Mouse (Mus musculus) neural tube, embryonic 11.5 days (tissue): Measurements from ENCODE around the gene Glis3. TPM values are rescaled to one million over a fixed set of nuclear protein-coding genes. Genes with fewer than 3 reads are reported as not detected.

Experiments
- ATAC-seq: fragments of 200-750 bp; cut with Nextera tagmentation; 2 replicates; pipeline ENCODE4 v1.8.0; 2017; ENCODE audit warnings: moderate number of reproducible peaks, mild to moderate bottlenecking, moderate TSS enrichment, moderate library complexity; ENCODE audit not compliant: insufficient read depth, low FRiP score, low TSS enrichment
- DNase-seq: peaks from one replicate; pipeline ENCODE4 v3.0.0-alpha.2; 2015; ENCODE audit warnings: low spot score
- H3K27ac ChIP-seq: fragments of 300-500 bp; sonication (generic); 2 replicates; pipeline ENCODE4 v1.5.1; 2014; ENCODE audit warnings: low read depth, mild to moderate bottlenecking, low read length
- H3K27me3 ChIP-seq: fragments of 300-500 bp; sonication (generic); 2 replicates; pipeline ENCODE4 v1.6.1; 2014; ENCODE audit warnings: mild to moderate bottlenecking, low read length, mixed read lengths; ENCODE audit not compliant: control insufficient read depth, insufficient read depth
- H3K36me3 ChIP-seq: fragments of 300-500 bp; sonication (generic); 2 replicates; pipeline ENCODE4 v1.6.1; 2014; ENCODE audit warnings: mild to moderate bottlenecking, low read length, moderate library complexity, mixed read lengths; ENCODE audit not compliant: control insufficient read depth, insufficient read depth
- H3K4me1 ChIP-seq: fragments of 300-500 bp; sonication (generic); 2 replicates; pipeline ENCODE4 v1.6.1; 2014; ENCODE audit warnings: low read length, mixed read lengths; ENCODE audit not compliant: control insufficient read depth, insufficient read depth
- H3K4me2 ChIP-seq: fragments of 300-500 bp; sonication (generic); 2 replicates; pipeline ENCODE4 v1.6.1; 2014; ENCODE audit warnings: low read depth, mild to moderate bottlenecking, moderate library complexity
- H3K4me3 ChIP-seq: fragments of 300-500 bp; sonication (generic); 2 replicates; pipeline ENCODE4 v1.5.1; 2014; ENCODE audit warnings: low read depth, low read length
- H3K9ac ChIP-seq: fragments of 300-500 bp; sonication (generic); 2 replicates; pipeline ENCODE4 v1.6.1; 2014; ENCODE audit warnings: mild to moderate bottlenecking, low read length
- H3K9me3 ChIP-seq: fragments of 300-500 bp; sonication (generic); 2 replicates; pipeline ENCODE4 v1.6.1; 2016; ENCODE audit warnings: low read length; ENCODE audit not compliant: control insufficient read depth
- WGBS: fragments of 180-500 bp; shearing (Covaris S2); extraction: QIAGEN DNeasy Blood & Tissue Kit; methylation state at CpG from one replicate; pipeline ENCODE4 v1.1.7; 2014; 5-methylcytosine and 5-hydroxymethylcytosine counted together
- polyA plus RNA-seq: library from polyadenylated mRNA; unstranded; fragments of >200 nt; fragmentation: Nextera tagmentation; extraction: Ambion mirVana; gene quantifications from 2 replicates; pipeline ENCODE4 v1.2.1, GENCODE M21; 2014

The Glis3 gene
- polyA plus RNA-seq, 1 experiment from 2014 or later: 1.6 TPM

DNA sequence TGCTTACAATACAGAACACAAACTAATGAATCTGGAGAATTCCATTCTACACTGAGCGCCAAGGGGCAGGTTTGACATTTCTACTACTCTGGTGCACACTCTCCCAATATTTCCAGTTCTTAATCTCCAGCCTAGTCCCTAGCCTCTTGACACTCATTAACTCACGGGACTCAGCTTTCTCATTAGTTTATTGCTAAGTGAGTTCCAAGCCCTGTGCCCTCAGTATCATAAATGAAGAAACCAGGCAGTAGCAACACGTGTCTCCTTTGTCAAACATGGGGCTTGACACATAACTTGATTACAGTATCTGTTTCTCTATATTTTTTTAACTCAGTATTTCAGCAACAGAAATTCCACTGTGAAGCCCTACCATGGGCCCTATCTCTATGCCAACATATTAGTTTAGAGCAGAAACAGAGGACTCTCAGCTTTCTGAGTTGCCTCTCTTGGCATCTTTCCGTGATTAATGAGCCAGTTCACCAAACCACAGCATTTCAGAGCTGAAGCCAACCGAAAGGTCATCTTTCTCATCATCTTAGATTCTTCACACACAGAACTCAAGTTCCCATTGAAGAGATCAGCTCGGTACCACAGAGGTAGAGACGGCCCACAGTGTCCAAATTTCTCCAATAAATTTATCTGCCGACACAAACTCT is 186.1 kb downstream of the Glis3 start:
- DNase-seq: no peak
- 87% methylated on average over 8 of the region's 8 CpGs for WGBS
- no peak overlapping the region for H3K4me2 ChIP-seq
- no peaks in the 10 kb centered on the region for H3K4me1 ChIP-seq
- no peak overlapping the region for H3K9ac ChIP-seq
- H3K27ac ChIP-seq: no peak overlapping the region
- no peak for ATAC-seq
- no peaks in the 10 kb centered on the region for H3K36me3 ChIP-seq
- H3K9me3 ChIP-seq: no peaks in the 10 kb centered on the region
- no peaks in the 10 kb centered on the region for H3K27me3 ChIP-seq
- no peak overlapping the region for H3K4me3 ChIP-seq

DNA sequence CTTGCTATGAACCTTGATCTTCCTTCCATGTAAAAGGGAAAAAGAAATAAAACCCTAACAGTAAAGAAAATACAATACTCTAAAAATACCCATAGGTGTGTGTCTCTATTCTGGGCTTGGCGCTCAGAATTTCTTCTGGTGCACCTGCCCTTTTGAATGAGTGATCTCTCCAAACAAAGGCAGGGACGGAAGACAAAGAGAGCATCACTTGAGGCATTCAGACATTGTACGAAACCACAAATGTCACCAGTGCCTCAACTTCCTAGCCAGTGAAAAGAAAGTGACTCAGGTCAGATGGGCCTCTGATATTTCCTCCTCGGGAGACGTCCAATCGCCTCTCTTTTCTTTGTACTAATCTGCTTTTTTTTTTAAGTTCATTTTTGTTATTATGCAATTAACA is 201.8 kb downstream of the Glis3 start:
- no peaks in the 10 kb centered on the region for H3K9me3 ChIP-seq
- no peaks in the 10 kb centered on the region for H3K36me3 ChIP-seq
- WGBS: 49% methylated on average over 6 of the region's 6 CpGs
- no peak overlapping the region for H3K4me3 ChIP-seq
- DNase-seq: no peak
- H3K27me3 ChIP-seq: no peaks in the 10 kb centered on the region
- no peak overlapping the region for H3K27ac ChIP-seq
- no peak overlapping the region for H3K9ac ChIP-seq
- ATAC-seq: no peak
- no peak overlapping the region for H3K4me2 ChIP-seq
- H3K4me1 ChIP-seq: peaks cover 5% of the 10 kb centered on the region; the same call in 1 of the 2 replicates

- H3K9ac ChIP-seq: no peak overlapping the region; the same call in 1 of the 2 replicates
- 23% methylated on average over 6 of the region's 6 CpGs for WGBS
- ATAC-seq (no peak), DNase-seq (peak; percentile 48)
- H3K27me3 ChIP-seq: no peaks in the 10 kb centered on the region
- no peak overlapping the region for H3K4me3 ChIP-seq
- peaks cover 5% of the 10 kb centered on the region; the same call in 1 of the 2 replicates for H3K4me1 ChIP-seq
- no peaks in the 10 kb centered on the region for H3K9me3 ChIP-seq
- H3K4me2 ChIP-seq: no peak overlapping the region
- H3K36me3 ChIP-seq: no peaks in the 10 kb centered on the region
- no peak overlapping the region for H3K27ac ChIP-seq
Measured at GRCm38 (mm10) chr19:28477326-28477863, 202.5 kb downstream of the Glis3 start.

- no peaks in the 10 kb centered on the region for H3K9me3 ChIP-seq
- no peaks in the 10 kb centered on the region for H3K36me3 ChIP-seq
- DNase-seq (no peak), ATAC-seq (no peak)
- no peak overlapping the region for H3K27ac ChIP-seq
- no peak overlapping the region for H3K9ac ChIP-seq
- H3K4me2 ChIP-seq: no peak overlapping the region
- no peak overlapping the region for H3K4me3 ChIP-seq
- H3K27me3 ChIP-seq: no peaks in the 10 kb centered on the region
- WGBS: 70% methylated on average over 5 of the region's 5 CpGs
- H3K4me1 ChIP-seq: peaks cover 5% of the 10 kb centered on the region; the same call in 1 of the 2 replicates
Measured at GRCm38 (mm10) chr19:28473621-28474020, 206.3 kb downstream of the Glis3 start.

- no peak for ATAC-seq
- WGBS: 76% methylated on average over 4 of the region's 8 CpGs
Measured at GRCm38 (mm10) chr19:28471144-28471543, 208.7 kb downstream of the Glis3 start.

GRCm38 (mm10) chr19:28465779-28466178 is 214.1 kb downstream of the Glis3 start:
- H3K9me3 ChIP-seq: no peaks in the 10 kb centered on the region
- H3K27me3 ChIP-seq: no peaks in the 10 kb centered on the region

More at GRCm38 (mm10) chr19:28471144-28471543, 208.7 kb downstream of the Glis3 start:
- H3K36me3 ChIP-seq: no peaks in the 10 kb centered on the region
- H3K4me1 ChIP-seq: no peaks in the 10 kb centered on the region
- H3K4me2 ChIP-seq: no peak overlapping the region
- no peaks in the 10 kb centered on the region for H3K9me3 ChIP-seq
- no peak overlapping the region for H3K4me3 ChIP-seq
- H3K27me3 ChIP-seq: no peaks in the 10 kb centered on the region
- H3K27ac ChIP-seq: no peak overlapping the region
- no peak overlapping the region for H3K9ac ChIP-seq
- DNase-seq: no peak

DNA sequence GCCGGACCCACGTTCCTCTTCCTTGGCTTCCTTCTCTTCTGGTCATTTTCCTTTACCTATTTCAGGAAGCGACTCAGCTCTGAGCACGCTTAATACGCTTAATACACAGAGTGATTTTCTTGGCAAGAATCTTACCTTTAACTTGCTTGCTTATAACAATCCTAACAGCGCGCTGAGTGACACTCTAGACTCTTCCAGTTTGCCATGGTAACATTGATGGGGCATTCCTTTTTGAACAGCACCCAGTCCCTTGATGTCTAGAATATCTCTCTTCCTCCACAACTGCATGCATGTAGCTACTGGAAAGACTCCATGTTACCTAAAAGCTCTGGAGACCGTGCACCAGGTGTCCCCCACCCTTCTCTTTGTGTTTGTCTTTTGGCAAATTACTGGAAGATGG is 225.5 kb downstream of the Glis3 start:
- Histone ChIP-seq H3K4me2 (no peak overlapping the region), H3K27ac (no peak overlapping the region), H3K4me1 (no peaks in the 10 kb centered on the region), H3K9ac (no peak overlapping the region), H3K9me3 (no peaks in the 10 kb centered on the region), H3K36me3 (no peaks in the 10 kb centered on the region), H3K27me3 (no peaks in the 10 kb centered on the region), H3K4me3 (no peak overlapping the region)
- WGBS: 91% methylated on average over 8 of the region's 8 CpGs
- no peak for ATAC-seq
- no peak for DNase-seq

More at GRCm38 (mm10) chr19:28465779-28466178, 214.1 kb downstream of the Glis3 start:
- ATAC-seq: no peak
- Histone ChIP-seq H3K27ac (no peak overlapping the region), H3K9ac (no peak overlapping the region), H3K36me3 (no peaks in the 10 kb centered on the region), H3K4me2 (no peak overlapping the region), H3K4me3 (no peak overlapping the region), H3K4me1 (0 out of 2 replicates have a peak, but pooled peaks cover 2% of the 10 kb centered on the region)
- DNase-seq: no peak
- 79% methylated on average over 5 of the region's 5 CpGs for WGBS

- Histone ChIP-seq H3K27ac (no peak overlapping the region), H3K36me3 (no peaks in the 10 kb centered on the region), H3K4me3 (no peak overlapping the region), H3K27me3 (no peaks in the 10 kb centered on the region), H3K4me1 (no peaks in the 10 kb centered on the region), H3K4me2 (no peak overlapping the region), H3K9me3 (no peaks in the 10 kb centered on the region), H3K9ac (no peak overlapping the region)
- 29% methylated on average over 12 of the region's 12 CpGs for WGBS
- DNase-seq (peak; percentile 40), ATAC-seq (peak; percentile 53; the same call in 1 of the 2 replicates)
Measured at GRCm38 (mm10) chr19:28452951-28453520, 226.8 kb downstream of the Glis3 start.

DNA sequence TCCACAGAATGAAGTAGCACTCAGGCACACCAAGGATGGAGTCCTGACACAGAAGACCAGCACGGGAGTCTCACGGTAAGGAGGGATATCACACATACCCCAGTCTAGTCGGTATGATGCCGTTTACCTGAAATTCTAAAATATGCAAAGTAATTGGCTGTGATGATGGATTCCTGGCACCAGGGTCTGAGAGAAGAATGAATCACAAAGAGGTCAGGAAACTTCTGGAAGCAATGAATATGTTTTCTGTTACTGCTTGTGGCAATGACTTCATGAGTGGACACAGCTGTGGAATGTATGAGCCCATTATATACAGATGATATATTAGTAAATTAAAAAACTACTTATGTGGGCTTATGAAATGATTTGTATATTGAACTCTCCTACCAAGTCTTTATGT is 231.1 kb downstream of the Glis3 start:
- 87% methylated on average over 4 of the region's 4 CpGs for WGBS
- no peak for ATAC-seq
- Histone ChIP-seq H3K27ac (no peak overlapping the region), H3K4me1 (no peaks in the 10 kb centered on the region), H3K9me3 (no peaks in the 10 kb centered on the region), H3K9ac (no peak overlapping the region), H3K36me3 (no peaks in the 10 kb centered on the region), H3K4me2 (no peak overlapping the region), H3K4me3 (no peak overlapping the region), H3K27me3 (no peaks in the 10 kb centered on the region)
- no peak for DNase-seq
